Mouse (Mus musculus) lung, embryonic 14.5 days (tissue): ENCODE measurements around the gene Gm44965. TPM values are rescaled to one million over a fixed set of nuclear protein-coding genes. Genes with fewer than 3 reads are reported as not detected.

ENCODE experiments used
- ATAC-seq: fragments of 200-750 bp; cut with Nextera tagmentation; 2 replicates; pipeline ENCODE4 v1.8.0; 2017; ENCODE audit warnings: mild to moderate bottlenecking, moderate TSS enrichment, moderate library complexity; ENCODE audit not compliant: insufficient read depth
- DNase-seq: peaks from one replicate; pipeline ENCODE4 v3.0.0-alpha.2; 2015
- H3K27ac ChIP-seq: fragments of 300-500 bp; sonication (generic); 2 replicates; pipeline ENCODE4 v1.5.1; 2014; ENCODE audit warnings: low read depth, mild to moderate bottlenecking, moderate library complexity
- H3K27me3 ChIP-seq: fragments of 300-500 bp; sonication (generic); 2 replicates; pipeline ENCODE4 v1.6.1; 2014; ENCODE audit warnings: low read length, control low read depth; ENCODE audit not compliant: insufficient read depth
- H3K36me3 ChIP-seq: fragments of 300-500 bp; sonication (generic); 2 replicates; pipeline ENCODE4 v1.6.1; 2014; ENCODE audit warnings: control low read depth; ENCODE audit not compliant: insufficient read depth
- H3K4me1 ChIP-seq: fragments of 300-500 bp; sonication (generic); 2 replicates; pipeline ENCODE4 v1.6.1; 2014; ENCODE audit warnings: antibody characterized with exemption, control low read depth; ENCODE audit not compliant: insufficient read depth
- H3K4me2 ChIP-seq: fragments of 300-500 bp; sonication (generic); 2 replicates; pipeline ENCODE4 v1.6.1; 2014; ENCODE audit warnings: mild to moderate bottlenecking
- H3K4me3 ChIP-seq: fragments of 300-500 bp; sonication (generic); 2 replicates; pipeline ENCODE4 v1.5.1; 2014; ENCODE audit warnings: low read depth, low read length
- H3K9ac ChIP-seq: fragments of 300-500 bp; sonication (generic); 2 replicates; pipeline ENCODE4 v1.6.1; 2014
- H3K9me3 ChIP-seq: fragments of 300-500 bp; sonication (generic); 2 replicates; pipeline ENCODE4 v1.6.1; 2016; ENCODE audit warnings: low read depth, low read length, control low read depth
- CTCF ChIP-seq: IDR thresholded peaks from 2 replicates; pipeline ENCODE4 v1.5.1; 2016; ENCODE audit warnings: antibody characterized with exemption, low read depth
- WGBS: fragments of 180-500 bp; shearing (Covaris S2); extraction: QIAGEN DNeasy Blood & Tissue Kit; methylation state at CpG from one replicate; pipeline ENCODE4 v1.1.7; 2014; 5-methylcytosine and 5-hydroxymethylcytosine counted together
- polyA plus RNA-seq: library from polyadenylated mRNA; unstranded; fragments of >200 nt; fragmentation: Nextera tagmentation; extraction: Ambion mirVana; gene quantifications from 2 replicates; pipeline ENCODE4 v1.2.1, GENCODE M21; 2014

Gene Gm44965
- polyA plus RNA-seq, 1 experiment from 2014 or later, result not detected

- no peaks in the 10 kb centered on the region for H3K27me3 ChIP-seq
Measured at GRCm38 (mm10) chr6:48569065-48569807, 24.5 kb upstream of the Gm44965 start.

GRCm38 (mm10) chr6:48572014-48572413 lies 21.7 kb upstream of the Gm44965 start:
- Histone ChIP-seq H3K36me3 (no peaks in the 10 kb centered on the region), H3K4me2 (peak overlapping the region; percentile 43), H3K9ac (peak overlapping the region; percentile 9; the same call in 1 of the 2 replicates), H3K4me1 (peaks cover 11% of the 10 kb centered on the region; the same call in 1 of the 2 replicates), H3K27me3 (no peaks in the 10 kb centered on the region), H3K27ac (peak overlapping the region; percentile 81; the same call in 1 of the 2 replicates), H3K9me3 (no peaks in the 10 kb centered on the region), H3K4me3 (0 out of 2 replicates have a peak overlapping the region, but pooled peaks have one; percentile 11)
- no peak for TF ChIP-seq CTCF
- ATAC-seq (no peak), DNase-seq (no peak)
- WGBS, result 87% methylated on average over 5 of the region's 5 CpGs

More at GRCm38 (mm10) chr6:48569065-48569807, 24.5 kb upstream of the Gm44965 start:
- TF ChIP-seq CTCF, result no peak
- Histone ChIP-seq H3K4me1 (peaks cover 18% of the 10 kb centered on the region; the same call in 1 of the 2 replicates), H3K9ac (no peak overlapping the region), H3K9me3 (no peaks in the 10 kb centered on the region), H3K4me3 (no peak overlapping the region), H3K4me2 (no peak overlapping the region), H3K36me3 (no peaks in the 10 kb centered on the region), H3K27ac (no peak overlapping the region)
- DNase-seq (no peak), ATAC-seq (no peak)
- 76% methylated on average over 8 of the region's 8 CpGs for WGBS

DNA sequence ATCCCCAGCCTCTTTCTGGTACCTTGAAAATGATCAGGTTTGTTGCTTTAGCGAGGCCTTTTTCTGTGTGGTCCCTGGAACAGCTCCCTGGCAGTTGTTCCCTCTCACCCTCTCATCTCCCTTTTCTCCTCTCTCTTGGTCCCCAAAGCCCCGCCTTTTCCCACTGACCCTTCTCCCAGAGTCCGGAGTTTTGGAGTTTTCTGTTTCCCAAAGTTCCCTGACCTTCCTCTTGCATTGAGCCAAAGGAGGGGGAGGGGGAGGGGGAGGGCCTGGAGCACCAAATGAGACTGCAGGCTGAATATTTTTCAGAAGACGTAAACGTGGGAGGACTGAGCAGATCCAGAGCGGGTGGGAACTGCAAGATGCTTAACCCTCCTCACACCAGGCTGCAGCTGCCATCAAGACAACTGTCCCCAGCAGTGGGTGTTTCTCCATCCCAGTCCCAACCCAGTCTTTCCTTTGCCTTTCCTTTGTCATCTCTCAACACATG lies 21.1 kb upstream of the Gm44965 start, which contains the start of gene Rarres2:
Gene Rarres2, minus strand, starts transcription at position 218 of the 490 bp plus-strand sequence.
- H3K36me3 ChIP-seq, result no peaks in the 10 kb centered on the region
- H3K9me3 ChIP-seq, result no peaks in the 10 kb centered on the region
- no peak for TF ChIP-seq CTCF
- 0 out of 2 replicates have a peak within 1 kb of the TSS, but pooled peaks have one; percentile 11 for H3K4me3 ChIP-seq
- no peaks in the 10 kb centered on the region for H3K27me3 ChIP-seq
- WGBS, result 13% methylated on average over 6 of the region's 6 CpGs
- DNase-seq (peak; percentile 73), ATAC-seq (peak; percentile 73)
- H3K4me1 ChIP-seq, result peaks cover 11% of the 10 kb centered on the region; the same call in 1 of the 2 replicates
- peak within 1 kb of the TSS; percentile 9; the same call in 1 of the 2 replicates for H3K9ac ChIP-seq
- peak within 1 kb of the TSS; percentile 81 for H3K27ac ChIP-seq
- peak within 1 kb of the TSS; percentile 43 for H3K4me2 ChIP-seq

DNA sequence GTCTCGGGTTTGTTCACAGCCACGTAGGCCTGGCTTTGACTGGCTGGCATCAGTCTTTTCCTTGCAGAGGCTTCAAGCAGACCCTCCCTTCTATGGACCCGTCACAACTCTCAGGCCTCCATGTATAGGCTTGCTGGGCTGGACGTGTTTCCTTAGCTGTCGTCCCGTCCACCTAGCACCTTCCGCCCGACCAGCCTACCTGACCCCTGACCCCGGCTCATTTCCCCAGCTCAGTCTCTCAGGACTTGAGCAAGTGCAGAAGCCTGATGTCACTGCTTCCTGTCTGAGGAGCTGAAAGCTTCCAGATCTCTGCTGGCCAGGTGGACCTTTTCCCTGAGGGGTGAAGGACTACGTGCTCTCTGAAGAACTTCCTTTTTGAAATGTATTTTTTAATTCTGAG lies 20.5 kb upstream of the Gm44965 start:
- Histone ChIP-seq H3K36me3 (no peaks in the 10 kb centered on the region), H3K9me3 (no peaks in the 10 kb centered on the region), H3K4me2 (no peak overlapping the region), H3K4me3 (no peak overlapping the region), H3K9ac (no peak overlapping the region), H3K27ac (peak overlapping the region; percentile 81), H3K4me1 (peaks cover 11% of the 10 kb centered on the region; the same call in 1 of the 2 replicates), H3K27me3 (no peaks in the 10 kb centered on the region)
- no peak for TF ChIP-seq CTCF
- DNase-seq (peak; percentile 24), ATAC-seq (peak; percentile 10; the same call in 1 of the 2 replicates)
- WGBS, result 30% methylated on average over 10 of the region's 10 CpGs

GRCm38 (mm10) chr6:48573981-48574380 lies 19.8 kb upstream of the Gm44965 start:
- Histone ChIP-seq H3K9me3 (no peaks in the 10 kb centered on the region), H3K9ac (no peak overlapping the region), H3K4me3 (no peak overlapping the region), H3K36me3 (no peaks in the 10 kb centered on the region), H3K27ac (no peak overlapping the region), H3K4me2 (no peak overlapping the region), H3K4me1 (peaks cover 11% of the 10 kb centered on the region), H3K27me3 (no peaks in the 10 kb centered on the region)
- DNase-seq (no peak), ATAC-seq (no peak)
- TF ChIP-seq CTCF, result no peak
- WGBS, result 51% methylated on average over 3 of the region's 3 CpGs

DNA sequence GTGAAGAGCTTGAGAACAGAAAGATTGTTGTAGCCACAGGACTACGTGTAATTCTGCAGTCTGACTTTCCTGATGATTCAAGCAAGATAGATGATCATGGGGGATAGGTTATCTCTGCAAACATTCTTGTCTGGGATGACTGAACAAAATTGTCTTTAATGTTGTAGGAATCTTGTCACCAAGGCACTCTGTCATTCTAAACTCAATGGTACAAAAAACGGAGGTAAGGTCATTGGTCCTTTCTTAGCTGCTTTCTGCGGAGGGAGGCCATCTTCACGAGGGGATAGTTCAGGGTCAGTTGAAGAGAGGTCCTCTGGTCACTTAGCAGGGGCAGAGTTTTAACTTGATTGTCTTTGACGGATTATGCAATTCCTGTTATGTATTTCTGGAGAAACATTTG lies 15.0 kb upstream of the Gm44965 start:
- peak overlapping the region; percentile 54; the same call in 1 of the 2 replicates for H3K27ac ChIP-seq
- no peak overlapping the region for H3K4me2 ChIP-seq
- 22% methylated on average over 5 of the region's 5 CpGs for WGBS
- H3K9me3 ChIP-seq, result no peaks in the 10 kb centered on the region
- TF ChIP-seq CTCF, result no peak
- H3K4me1 ChIP-seq, result peaks cover 8% of the 10 kb centered on the region
- no peak for ATAC-seq
- no peak overlapping the region for H3K4me3 ChIP-seq
- no peaks in the 10 kb centered on the region for H3K36me3 ChIP-seq
- no peak overlapping the region for H3K9ac ChIP-seq
- H3K27me3 ChIP-seq, result no peaks in the 10 kb centered on the region
- DNase-seq, result no peak

- H3K9me3 ChIP-seq, result no peaks in the 10 kb centered on the region
- ATAC-seq (peak; percentile 74), DNase-seq (peak; percentile 66)
- H3K4me3 ChIP-seq, result no peak overlapping the region
- whole genome bisulfite sequencing, result 13% methylated on average over 5 of the region's 5 CpGs
- H3K36me3 ChIP-seq, result no peaks in the 10 kb centered on the region
- peak overlapping the region; percentile 28; the same call in 1 of the 2 replicates for H3K4me2 ChIP-seq
- peak overlapping the region; percentile 54; the same call in 1 of the 2 replicates for H3K27ac ChIP-seq
- H3K9ac ChIP-seq, result no peak overlapping the region
- no peak for TF ChIP-seq CTCF
- peaks cover 8% of the 10 kb centered on the region for H3K4me1 ChIP-seq
- H3K27me3 ChIP-seq, result no peaks in the 10 kb centered on the region
Measured at GRCm38 (mm10) chr6:48579215-48579648, 14.5 kb upstream of the Gm44965 start.
